Mouse (Mus musculus) B cell, adult 62 days (primary cell): Measurements from ENCODE around the gene Igsf6. TPM values are rescaled to one million over a fixed set of nuclear protein-coding genes. Genes with fewer than 3 reads are reported as not detected.

Experiments used
- total RNA-seq: library from RNA; stranded (reverse); gene quantifications from 4 replicates; pipeline ENCODE4 v1.2.4, GENCODE M21; 2023

The Igsf6 gene
- total RNA-seq, result 0.69 to 1.5 TPM (median 1.1 TPM) in 4 replicates

GRCm38 (mm10) chr7:121074281-121074680 is at the start of gene Igsf6:
TSS of gene Igsf6 (minus strand) at chr7:121074572.

DNA sequence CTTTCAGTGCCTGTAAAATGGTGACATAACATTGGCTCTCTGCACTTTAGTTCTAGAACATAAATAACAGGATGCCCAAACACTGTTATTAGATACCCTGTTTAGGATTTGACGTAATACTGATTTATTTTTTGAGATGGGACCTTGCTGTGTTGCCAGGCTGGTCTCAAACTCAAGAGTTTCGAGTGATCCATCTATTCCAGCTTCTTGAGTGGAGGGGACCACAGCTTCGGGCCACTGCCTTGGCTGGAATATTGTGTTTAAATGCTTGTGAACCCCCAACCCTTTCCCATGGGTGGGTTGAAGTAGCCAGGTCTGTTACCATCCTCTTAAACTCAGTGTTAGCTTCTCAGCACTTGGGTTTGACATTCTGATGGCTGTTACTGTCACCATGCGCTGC is 7.0 kb upstream of the Igsf6 start, which contains the start of gene Otoa:
Gene Otoa (plus strand): TSS at position 301 of the 400 bp plus-strand sequence.

DNA sequence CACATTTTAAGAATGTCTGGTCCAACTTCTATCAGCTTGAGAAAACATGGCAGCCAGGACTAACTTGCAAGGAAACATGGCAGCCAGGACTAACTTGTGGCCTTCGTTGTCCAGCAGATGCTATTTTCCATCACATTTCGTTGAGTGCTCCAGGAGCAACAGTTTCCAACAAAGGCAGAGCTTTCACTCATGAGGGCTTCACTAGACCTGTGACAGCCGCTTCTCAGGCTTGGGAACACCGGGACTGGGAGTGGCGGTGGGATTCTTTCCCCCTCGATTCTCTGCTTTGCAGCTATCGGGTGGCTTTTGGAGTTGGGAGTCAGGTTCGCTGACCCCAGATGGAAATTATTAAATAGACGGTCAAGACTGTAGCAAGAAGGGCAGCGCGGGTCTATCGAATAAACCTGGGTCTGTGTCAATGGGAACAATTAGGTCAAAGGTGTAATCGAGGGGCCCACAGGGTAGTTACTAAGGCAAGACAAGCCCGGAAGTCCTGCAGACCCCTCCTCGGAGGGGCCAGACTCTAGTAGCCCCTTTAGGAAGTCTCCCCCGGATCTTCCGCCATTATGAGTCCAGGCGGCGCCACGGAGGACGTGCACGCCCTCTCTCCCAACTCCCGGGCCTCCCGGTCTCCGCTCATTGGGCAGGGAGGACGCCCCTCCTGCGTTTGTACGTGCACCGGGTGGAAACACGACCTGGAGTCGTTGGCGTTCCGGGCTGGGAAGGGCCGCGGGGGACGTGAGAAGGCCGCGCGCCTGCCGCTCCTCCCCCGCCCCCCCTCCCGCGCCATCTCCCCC is 40.3 kb downstream of the Igsf6 start, which contains the start of gene Mettl9:
Gene Mettl9 (plus strand): TSS at position 590 of the 797 bp plus-strand sequence.

Other genes with a start within 250 kb of the Igsf6 start
- gene Eef2k, start 231.7 kb downstream of the Igsf6 start, total RNA-seq, result 26.5 to 37.5 TPM (median 31.7 TPM) in 4 replicates
- 29.8 to 38.1 TPM (median 31.0 TPM) in 4 replicates for gene Polr3e, start 156.8 kb downstream of the Igsf6 start, total RNA-seq
- gene Cdr2, start 92.3 kb downstream of the Igsf6 start, total RNA-seq, result 3.1 to 5.8 TPM (median 3.8 TPM) in 4 replicates
- not detected in 4 replicates for gene Mfsd13b, start 92.1 kb downstream of the Igsf6 start, total RNA-seq
- gene Mettl9, start 40.1 kb downstream of the Igsf6 start, total RNA-seq, result 13.1 to 24.1 TPM (median 18.7 TPM) in 4 replicates
- 1.5 to 2.7 TPM (median 1.9 TPM) in 4 replicates for gene Otoa, start 7.1 kb upstream of the Igsf6 start, total RNA-seq